Mouse (Mus musculus) lung, postnatal 0 days (tissue): ENCODE measurements around the gene Msi1. TPM values are rescaled to one million over a fixed set of nuclear protein-coding genes. Genes with fewer than 3 reads are reported as not detected.

Source experiments
- ATAC-seq: fragments of 200-750 bp; cut with Nextera tagmentation; 2 replicates; pipeline ENCODE4 v1.8.0; 2017; ENCODE audit warnings: moderate library complexity
- DNase-seq: peaks from one replicate; pipeline ENCODE4 v3.0.0-alpha.2; 2016; ENCODE audit warnings: low spot score
- H3K27ac ChIP-seq: fragments of 300-500 bp; sonication (generic); 2 replicates; pipeline ENCODE4 v1.5.1; 2014; ENCODE audit warnings: antibody characterized with exemption, mild to moderate bottlenecking, low read length, mixed read lengths
- H3K27me3 ChIP-seq: fragments of 300-500 bp; sonication (generic); replicated peaks from 2 replicates; pipeline ENCODE4 v1.6.1; 2014; ENCODE audit warnings: low read length, mixed read lengths; ENCODE audit not compliant: insufficient read depth
- H3K36me3 ChIP-seq: fragments of 300-500 bp; sonication (generic); 2 replicates; pipeline ENCODE4 v1.6.1; 2014; ENCODE audit warnings: low read length, mixed read lengths; ENCODE audit not compliant: insufficient read depth
- H3K4me1 ChIP-seq: fragments of 300-500 bp; sonication (generic); 2 replicates; pipeline ENCODE4 v1.6.1; 2014; ENCODE audit warnings: antibody characterized with exemption, low read depth, low read length, mixed read lengths; ENCODE audit not compliant: insufficient read depth
- H3K4me2 ChIP-seq: fragments of 300-500 bp; sonication (generic); replicated peaks from 2 replicates; pipeline ENCODE4 v1.6.1; 2014; ENCODE audit warnings: low read depth, mild to moderate bottlenecking, low read length, moderate library complexity, mixed read lengths
- H3K4me3 ChIP-seq: fragments of 300-500 bp; sonication (generic); 2 replicates; pipeline ENCODE4 v1.5.1; 2014; ENCODE audit warnings: low read depth, low read length
- H3K9ac ChIP-seq: fragments of 300-500 bp; sonication (generic); replicated peaks from 2 replicates; pipeline ENCODE4 v1.6.1; 2014; ENCODE audit warnings: low read depth, mild to moderate bottlenecking
- H3K9me3 ChIP-seq: fragments of 300-500 bp; sonication (generic); 2 replicates; pipeline ENCODE4 v1.6.1; 2016; ENCODE audit warnings: low read length, mixed read lengths
- CTCF ChIP-seq: IDR thresholded peaks from 2 replicates; pipeline ENCODE4 v1.5.1; 2016; ENCODE audit warnings: antibody characterized with exemption, mild to moderate bottlenecking
- EP300 ChIP-seq: IDR thresholded peaks from 2 replicates; pipeline ENCODE4 v1.6.1; 2016; ENCODE audit warnings: antibody characterized with exemption, mild to moderate bottlenecking, control low read depth
- WGBS: fragments of 180-500 bp; shearing (Covaris S2); extraction: QIAGEN DNeasy Blood & Tissue Kit; methylation state at CpG from one replicate; pipeline ENCODE4 v1.1.7; 2014; 5-methylcytosine and 5-hydroxymethylcytosine counted together
- polyA plus RNA-seq: library from polyadenylated mRNA; unstranded; fragments of >200 nt; fragmentation: Nextera tagmentation; extraction: Ambion mirVana; gene quantifications from 2 replicates; pipeline ENCODE4 v1.2.1, GENCODE M21; 2015

Msi1 gene
- polyA plus RNA-seq, 1 experiment from 2014 or later: 1.2 TPM

- Histone ChIP-seq H3K4me2 (no peak overlapping the region), H3K4me1 (peaks cover 4% of the 10 kb centered on the region), H3K9ac (no peak overlapping the region), H3K27me3 (no peaks in the 10 kb centered on the region), H3K36me3 (0 out of 2 replicates have a peak, but pooled peaks cover under 1% of the 10 kb centered on the region), H3K27ac (no peak overlapping the region), H3K4me3 (no peak overlapping the region), H3K9me3 (no peaks in the 10 kb centered on the region)
- TF ChIP-seq EP300 (no peak), CTCF (no peak)
- no peak for DNase-seq
- ATAC-seq: no peak
- 58% methylated on average over 22 of the region's 22 CpGs for WGBS
Measured at GRCm38 (mm10) chr5:115474174-115474828, 44.9 kb downstream of the Msi1 start.

- ATAC-seq: peak; percentile 68
- peak overlapping the region; percentile 54 for H3K4me2 ChIP-seq
- no peaks in the 10 kb centered on the region for H3K27me3 ChIP-seq
- peaks cover 4% of the 10 kb centered on the region for H3K4me1 ChIP-seq
- H3K9me3 ChIP-seq: no peaks in the 10 kb centered on the region
- DNase-seq: peak; percentile 74
- 15% methylated on average over 19 of the region's 22 CpGs for WGBS
- peak overlapping the region; percentile 20 for H3K4me3 ChIP-seq
- H3K27ac ChIP-seq: no peak overlapping the region
- TF ChIP-seq EP300 (no peak), CTCF (no peak)
- no peak overlapping the region for H3K9ac ChIP-seq
- 0 out of 2 replicates have a peak, but pooled peaks cover 3% of the 10 kb centered on the region for H3K36me3 ChIP-seq
Measured at GRCm38 (mm10) chr5:115475337-115476106, 46.1 kb downstream of the Msi1 start.

GRCm38 (mm10) chr5:115476107-115476727, 46.8 kb downstream of the Msi1 start:
- no peak for TF ChIP-seq CTCF
- no peak for TF ChIP-seq EP300
- H3K36me3 ChIP-seq: 0 out of 2 replicates have a peak, but pooled peaks cover 3% of the 10 kb centered on the region
- no peak overlapping the region for H3K27ac ChIP-seq
- 42% methylated on average over 12 of the region's 12 CpGs for WGBS
- peak overlapping the region; percentile 54 for H3K4me2 ChIP-seq
- peak overlapping the region; percentile 20; the same call in 1 of the 2 replicates for H3K4me3 ChIP-seq
- no peaks in the 10 kb centered on the region; the same call in 1 of the 2 replicates for H3K4me1 ChIP-seq
- DNase-seq (peak; percentile 3), ATAC-seq (peak; percentile 34; the same call in 1 of the 2 replicates)
- no peaks in the 10 kb centered on the region for H3K9me3 ChIP-seq
- no peak overlapping the region for H3K9ac ChIP-seq
- no peaks in the 10 kb centered on the region for H3K27me3 ChIP-seq

GRCm38 (mm10) chr5:115479561-115479960, 50.2 kb downstream of the Msi1 start:
- no peak for TF ChIP-seq CTCF
- TF ChIP-seq EP300: no peak
- no peaks in the 10 kb centered on the region; the same call in none of the 2 replicates for H3K4me1 ChIP-seq
- H3K36me3 ChIP-seq: 0 out of 2 replicates have a peak, but pooled peaks cover 3% of the 10 kb centered on the region
- H3K4me3 ChIP-seq: no peak overlapping the region
- H3K4me2 ChIP-seq: no peak overlapping the region
- DNase-seq: no peak
- no peak overlapping the region for H3K27ac ChIP-seq
- H3K27me3 ChIP-seq: no peaks in the 10 kb centered on the region
- H3K9ac ChIP-seq: no peak overlapping the region
- WGBS: 64% methylated on average over 15 of the region's 15 CpGs
- no peaks in the 10 kb centered on the region for H3K9me3 ChIP-seq
- no peak for ATAC-seq

- DNase-seq: no peak
- WGBS: 33% methylated on average over 27 of the region's 27 CpGs
- H3K4me2 ChIP-seq: 0 out of 2 replicates have a peak overlapping the region, but pooled peaks have one; percentile 22
- no peaks in the 10 kb centered on the region; the same call in none of the 2 replicates for H3K4me1 ChIP-seq
- H3K27me3 ChIP-seq: no peaks in the 10 kb centered on the region
- no peaks in the 10 kb centered on the region for H3K9me3 ChIP-seq
- no peak for TF ChIP-seq CTCF
- no peak for TF ChIP-seq EP300
- no peak overlapping the region for H3K9ac ChIP-seq
- ATAC-seq: no peak
- H3K27ac ChIP-seq: no peak overlapping the region
- H3K36me3 ChIP-seq: 0 out of 2 replicates have a peak, but pooled peaks cover 3% of the 10 kb centered on the region
- no peak overlapping the region; the same call in 1 of the 2 replicates for H3K4me3 ChIP-seq
Measured at GRCm38 (mm10) chr5:115480101-115480500, 50.7 kb downstream of the Msi1 start.
